Mouse (Mus musculus) right cerebral cortex, adult 2 months (tissue): Measurements from ENCODE around the gene Ntm.
A peak's percentile ranks its signal among the peaks of the same experiment; 100 is the strongest.

Experiments used
- DNase-seq, 2 experiments: peaks; one replicate each; pipeline ENCODE4 v3.0.0; 2021 to 2022; ENCODE audit warnings: low spot score in 2 of 2

The Ntm gene

DNA sequence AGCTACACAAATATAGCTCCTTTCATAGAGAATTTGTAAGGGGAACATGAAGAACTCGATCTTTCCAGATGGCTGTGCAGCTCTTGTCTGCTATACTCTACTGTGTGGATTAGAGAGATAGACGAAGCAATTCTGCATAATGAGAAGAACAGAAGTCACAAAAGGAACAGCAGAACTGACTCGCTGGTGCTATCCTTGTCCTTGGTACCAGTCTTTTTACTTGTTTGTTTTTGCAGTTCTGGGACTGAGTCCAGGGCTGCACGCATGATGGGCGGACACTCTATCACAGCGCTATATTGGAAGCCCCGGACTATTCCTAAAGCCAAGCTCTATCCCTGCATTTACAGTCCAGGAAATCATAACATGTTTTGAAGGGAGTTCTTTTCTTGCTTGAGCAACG is 637.8 kb downstream of the Ntm start:
- no peak for DNase-seq

DNA sequence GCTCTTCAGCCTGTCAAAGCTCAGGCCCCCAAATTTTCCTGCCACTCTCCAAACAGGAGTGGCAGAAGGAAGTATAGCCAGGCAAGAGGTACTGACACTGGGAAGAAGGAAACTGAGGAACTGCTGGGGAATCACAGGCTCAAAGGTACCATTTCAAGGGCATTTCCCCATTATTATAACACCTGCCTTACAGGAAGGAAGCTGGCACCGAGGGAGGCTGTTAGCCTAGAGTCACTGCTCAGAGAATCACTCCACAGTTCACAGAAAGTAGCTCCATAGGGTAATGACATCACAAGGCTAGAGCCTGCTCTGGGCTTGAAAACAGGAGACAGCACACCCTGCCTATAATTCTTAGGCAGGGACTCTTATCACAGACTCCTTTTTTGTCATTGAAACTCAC is 643.7 kb downstream of the Ntm start:
- no peak for DNase-seq

GRCm38 (mm10) chr9:29318676-29319162 is 644.2 kb downstream of the Ntm start:
- no peak for DNase-seq

- DNase-seq, result peak in 1 of 2 experiments; percentile 43
These were observed 645.3 kb downstream of the Ntm start for GRCm38 (mm10) chr9:29317623-29318022.

- DNase-seq, result no peak
These were observed 647.1 kb downstream of the Ntm start for GRCm38 (mm10) chr9:29315842-29316241.

- DNase-seq, result no peak
These were observed 656.0 kb downstream of the Ntm start for GRCm38 (mm10) chr9:29306961-29307360.

- DNase-seq, result no peak
These were observed 664.6 kb downstream of the Ntm start for GRCm38 (mm10) chr9:29298340-29298739.

DNA sequence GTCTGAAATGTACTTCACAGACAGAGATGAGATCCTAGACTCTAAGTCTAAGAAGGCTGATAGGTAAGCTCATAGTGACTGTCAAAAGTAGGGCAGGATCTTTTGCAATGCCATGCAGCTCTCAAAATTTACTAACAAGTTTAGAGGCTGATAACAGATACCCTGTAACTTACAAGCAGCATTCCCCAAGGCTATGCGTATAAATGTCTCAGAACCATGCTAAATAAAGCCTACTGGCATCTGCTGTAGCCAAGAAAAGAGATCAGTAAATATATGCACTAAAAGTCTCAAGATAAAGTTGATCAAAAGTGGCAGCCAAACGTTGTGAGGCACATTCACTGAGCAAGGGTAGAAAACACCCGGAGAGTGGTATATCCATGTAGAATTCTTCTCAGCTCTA is 666.2 kb downstream of the Ntm start:
- DNase-seq, result no peak

- DNase-seq, result peak in 1 of 2 experiments; percentile 1
These were observed 674.8 kb downstream of the Ntm start for GRCm38 (mm10) chr9:29288003-29288704.

DNA sequence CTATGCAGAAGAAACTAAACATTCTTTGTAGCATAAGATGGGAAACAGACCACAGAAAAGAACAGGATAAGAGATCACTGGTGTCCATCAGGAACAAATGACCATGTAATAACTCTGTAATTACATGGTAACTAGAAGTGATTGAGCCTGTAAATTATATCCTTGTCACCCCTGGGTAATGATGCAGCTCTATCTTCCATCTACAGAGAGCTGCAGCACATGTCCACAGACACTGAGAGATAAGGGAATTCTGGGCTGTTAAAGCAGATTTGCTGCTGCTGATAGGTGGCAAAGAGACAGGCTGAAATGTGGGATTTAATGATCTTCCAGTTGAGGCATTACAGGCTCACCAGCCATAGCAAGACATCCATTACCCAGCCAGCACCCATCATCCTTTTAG is 677.8 kb downstream of the Ntm start:
- DNase-seq, result no peak

DNA sequence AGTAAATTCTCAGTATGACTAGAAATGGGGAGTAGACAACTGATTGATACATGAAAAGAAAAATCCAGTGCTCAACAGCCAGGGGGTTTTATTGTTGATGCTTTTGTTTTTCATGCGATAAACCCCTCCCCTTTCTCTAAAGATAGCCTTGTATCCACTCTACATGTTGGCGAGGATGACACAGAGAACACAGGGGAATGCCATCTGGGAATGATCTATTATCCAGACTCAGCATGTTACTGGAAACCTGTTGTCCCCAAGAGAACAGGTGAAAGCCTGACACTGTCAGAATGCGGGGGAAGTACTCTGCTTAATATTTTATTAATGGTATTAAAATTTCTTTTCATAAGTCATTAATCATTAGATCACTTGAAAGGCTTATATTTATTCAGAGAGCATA is 690.1 kb downstream of the Ntm start:
- DNase-seq, result no peak

DNA sequence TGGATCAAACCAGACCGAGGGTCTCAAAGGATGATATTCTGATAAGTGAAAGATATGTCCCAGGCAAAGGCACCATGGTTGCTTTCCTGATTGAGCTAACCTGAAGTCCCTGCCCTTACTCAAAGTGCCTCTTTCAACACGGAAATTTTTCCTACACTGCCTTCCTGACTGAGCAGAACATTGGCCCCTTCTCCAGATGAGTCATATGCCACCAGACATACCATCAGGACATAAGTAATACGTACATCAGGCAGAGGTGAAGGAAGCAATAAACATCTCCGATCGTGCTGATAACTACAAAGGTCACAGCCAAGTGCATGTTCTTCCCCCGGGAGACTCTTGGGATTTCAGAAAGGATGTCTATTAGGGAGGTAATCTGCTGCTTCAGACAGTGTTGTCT is 693.0 kb downstream of the Ntm start:
- no peak for DNase-seq

GRCm38 (mm10) chr9:29269277-29269646 is 693.7 kb downstream of the Ntm start:
- DNase-seq, result peak in 1 of 2 experiments; percentile 21

DNA sequence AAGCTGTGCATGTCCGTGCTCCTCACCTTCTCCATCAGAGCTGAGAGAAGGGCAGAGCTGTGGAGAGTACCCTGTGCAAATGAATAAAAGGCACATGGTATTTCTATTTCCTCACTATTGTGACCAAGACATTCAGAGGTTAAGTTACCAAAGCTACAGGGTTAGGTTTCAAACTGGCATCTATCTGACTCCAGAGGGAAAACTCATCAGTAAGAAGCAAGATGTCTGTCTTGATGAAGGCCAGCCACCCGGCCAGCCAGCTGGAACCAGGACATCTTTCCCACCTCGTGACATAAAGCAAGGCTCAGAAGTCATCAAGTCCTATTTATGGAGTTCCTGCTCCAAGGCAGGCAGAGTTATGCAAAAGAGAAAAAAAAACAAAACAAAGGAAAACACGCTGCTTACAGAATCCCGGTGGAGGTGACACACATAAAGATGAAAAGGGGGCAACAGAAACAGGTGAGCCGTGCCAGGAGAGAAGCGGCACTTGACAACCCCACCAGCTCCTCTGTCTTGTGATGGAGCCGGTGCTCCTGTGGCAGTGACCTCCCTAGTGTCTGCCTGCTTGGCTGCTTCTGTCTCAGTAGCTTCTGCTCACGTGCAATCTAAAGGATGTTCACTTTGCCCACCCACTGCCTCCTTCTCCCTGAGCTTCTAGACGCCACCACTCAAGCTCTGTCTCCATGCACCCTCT is 694.2 kb downstream of the Ntm start:
- DNase-seq, result peak in 1 of 2 experiments; percentile 34

DNA sequence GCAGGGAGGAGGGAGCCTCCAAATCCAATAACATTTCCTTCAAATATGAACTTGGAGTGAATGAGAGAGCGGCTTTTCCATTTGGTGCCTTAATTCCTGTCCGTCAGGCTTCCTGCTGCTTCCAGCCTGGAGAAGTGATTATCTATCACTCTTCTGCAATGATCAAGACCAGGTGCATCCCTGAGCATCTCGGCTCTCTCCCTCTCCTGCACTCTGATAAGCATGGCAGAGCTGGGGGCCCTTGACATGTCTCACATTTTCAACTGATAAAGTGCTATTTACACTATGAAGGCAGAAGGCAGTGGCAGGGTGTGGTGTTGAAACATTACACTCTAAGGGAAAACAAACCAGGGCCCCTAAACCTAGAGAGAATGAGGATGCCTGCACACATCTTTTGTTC is 695.3 kb downstream of the Ntm start:
- no peak for DNase-seq

GRCm38 (mm10) chr9:29265177-29265576 is 697.8 kb downstream of the Ntm start:
- DNase-seq, result no peak

- DNase-seq, result no peak
These were observed 700.1 kb downstream of the Ntm start for GRCm38 (mm10) chr9:29262836-29263235.

DNA sequence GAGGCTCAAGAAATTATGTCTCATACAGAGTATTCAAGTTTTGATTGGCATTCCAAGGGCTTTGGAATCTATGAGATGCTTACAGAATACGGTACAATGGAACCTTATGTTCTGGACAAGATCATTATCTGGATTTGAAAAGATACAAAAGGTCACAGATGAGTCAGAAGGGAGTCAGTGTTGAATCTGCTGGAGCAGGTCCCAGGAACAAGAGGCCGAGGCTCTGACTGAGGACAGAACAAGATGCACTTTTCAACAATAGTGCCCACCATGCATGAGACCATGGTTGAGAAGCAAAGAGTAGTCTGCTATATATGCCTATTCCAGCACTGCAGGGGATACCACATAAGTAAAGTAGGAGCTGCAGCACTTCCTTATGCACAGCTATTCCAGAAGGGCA is 710.1 kb downstream of the Ntm start:
- no peak for DNase-seq

DNA sequence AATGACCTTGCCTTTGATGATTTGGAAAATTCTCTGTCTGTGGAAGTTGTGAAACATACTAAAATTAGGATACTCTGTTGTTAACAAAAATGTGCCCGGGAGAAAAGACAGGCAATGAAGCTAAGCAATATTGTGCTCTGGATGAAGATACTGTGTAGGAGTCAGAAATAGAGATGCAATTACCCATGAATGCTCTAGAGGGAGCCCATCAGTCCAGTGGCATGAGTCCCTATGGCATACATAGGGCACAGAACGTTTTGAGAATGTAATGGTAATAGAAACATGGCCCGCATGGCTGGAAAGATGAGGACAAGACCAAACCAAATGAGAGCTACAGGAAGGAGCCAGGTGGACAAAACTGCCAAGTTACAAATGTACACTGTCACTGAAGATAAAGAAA is 712.1 kb downstream of the Ntm start:
- DNase-seq, result no peak

DNA sequence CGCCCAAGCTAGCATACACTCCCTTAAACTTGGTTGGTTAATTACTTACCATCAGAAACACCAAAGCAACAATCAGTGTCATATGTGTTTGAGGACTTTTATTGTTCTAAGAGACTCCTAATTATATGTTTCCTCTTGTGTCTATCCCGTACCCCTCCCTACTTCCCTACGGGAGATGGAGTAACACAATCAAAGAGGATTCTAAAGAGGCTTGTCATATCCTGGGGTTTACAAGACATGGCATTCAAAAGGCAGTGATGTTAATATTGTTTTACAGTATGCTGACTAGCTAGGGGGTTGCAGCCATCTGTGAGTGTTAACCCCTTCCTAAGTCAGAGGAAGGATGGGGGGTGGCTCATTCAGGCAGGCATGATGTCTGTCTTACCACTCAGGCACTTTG is 715.1 kb downstream of the Ntm start:
- no peak for DNase-seq

DNA sequence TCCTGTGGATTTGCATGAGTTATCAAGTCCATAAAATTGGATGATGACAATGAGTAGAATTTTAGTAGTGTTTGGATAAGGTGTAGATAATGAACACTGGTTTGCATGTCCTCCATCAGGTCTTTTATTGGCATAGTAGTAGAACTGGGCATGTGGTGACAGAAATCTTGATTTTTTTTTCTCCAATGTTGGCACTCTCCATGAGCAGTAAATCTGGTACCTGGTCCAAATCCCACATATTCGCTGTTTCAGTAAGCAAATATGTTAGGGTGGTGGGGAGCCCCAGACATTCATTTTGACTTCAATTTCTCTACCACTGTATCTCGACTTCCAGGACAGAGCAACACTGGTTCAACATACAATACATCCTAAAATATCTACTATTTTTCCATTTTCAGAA is 718.9 kb downstream of the Ntm start:
- no peak for DNase-seq

DNA sequence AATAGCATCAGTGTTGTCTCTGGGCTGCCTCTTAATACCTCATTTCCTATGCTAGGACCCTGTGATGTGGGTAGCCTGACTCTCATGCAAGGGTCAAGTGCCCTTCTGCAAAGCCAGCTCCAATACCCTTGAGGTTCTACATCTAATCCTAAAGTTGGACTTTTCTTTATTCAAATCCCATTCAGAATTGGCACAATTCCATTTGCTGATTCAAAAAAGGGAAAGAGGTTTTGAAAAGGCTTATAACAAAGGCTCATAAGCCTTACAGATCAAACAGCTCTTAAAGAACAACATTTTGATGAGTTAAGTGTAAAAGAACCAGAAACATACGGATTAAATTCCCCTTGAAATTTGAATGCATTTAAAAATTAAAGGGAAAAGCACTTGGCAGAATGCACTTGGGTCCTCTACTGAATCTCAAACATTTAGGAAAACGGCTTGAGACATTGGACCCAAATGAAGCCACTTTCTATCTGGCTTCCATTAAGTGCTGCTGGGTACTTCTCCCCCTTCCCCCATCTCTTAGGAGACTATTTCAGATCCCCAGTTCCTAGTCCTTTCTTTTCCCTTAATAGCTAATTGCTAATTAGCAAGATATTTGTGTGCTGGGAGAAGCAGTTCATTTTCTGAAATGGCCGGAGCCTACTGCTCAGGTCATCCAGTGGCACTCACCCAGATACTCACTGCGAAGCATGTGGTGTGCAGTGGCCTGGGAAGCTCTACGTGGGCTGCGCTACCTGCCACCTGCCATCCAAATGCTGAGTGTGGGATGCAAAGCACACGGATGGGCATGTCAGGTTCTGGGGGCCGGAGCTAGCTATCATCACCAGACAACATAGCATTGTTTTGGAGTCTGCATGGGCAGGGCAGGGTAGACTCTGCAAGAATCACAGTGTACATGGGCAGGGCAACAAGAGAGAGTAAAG is 720.2 kb downstream of the Ntm start:
- no peak for DNase-seq
